Mouse (Mus musculus) embryonic facial prominence, embryonic 12.5 days (tissue): ENCODE measurements at regions not wholly inside any gene's neighbourhood (a gene's known extent, or its start where the extent isn't known, plus 50 kb on each side); places are given as distances from the start of the nearest gene placed in this dataset.

Source experiments
- ATAC-seq: fragments of 200-750 bp; cut with Nextera tagmentation; 2 replicates; pipeline ENCODE4 v1.8.0; 2017; ENCODE audit not compliant: insufficient number of reproducible peaks, insufficient read depth, low FRiP score, low TSS enrichment
- H3K27ac ChIP-seq: fragments of 300-500 bp; sonication (generic); 2 replicates; pipeline ENCODE4 v1.5.1; 2016; ENCODE audit warnings: mild to moderate bottlenecking
- H3K27me3 ChIP-seq: fragments of 300-500 bp; sonication (generic); 2 replicates; pipeline ENCODE4 v1.6.1; 2016; ENCODE audit warnings: mild to moderate bottlenecking, moderate library complexity
- H3K36me3 ChIP-seq: fragments of 300-500 bp; sonication (generic); 2 replicates; pipeline ENCODE4 v1.6.1; 2016; ENCODE audit warnings: mild to moderate bottlenecking
- H3K4me1 ChIP-seq: fragments of 300-500 bp; sonication (generic); 2 replicates; pipeline ENCODE4 v1.6.1; 2016
- H3K4me2 ChIP-seq: fragments of 300-500 bp; sonication (generic); replicated peaks from 2 replicates; pipeline ENCODE4 v1.6.1; 2016; ENCODE audit warnings: mild to moderate bottlenecking, moderate library complexity
- H3K4me3 ChIP-seq: fragments of 300-500 bp; sonication (generic); 2 replicates; pipeline ENCODE4 v1.5.1; 2016; ENCODE audit warnings: mild to moderate bottlenecking
- H3K9ac ChIP-seq: fragments of 300-500 bp; sonication (generic); 2 replicates; pipeline ENCODE4 v1.6.1; 2016; ENCODE audit warnings: mild to moderate bottlenecking, moderate library complexity
- H3K9me3 ChIP-seq: fragments of 300-500 bp; sonication (generic); 2 replicates; pipeline ENCODE4 v1.6.1; 2016; ENCODE audit warnings: mild to moderate bottlenecking, moderate library complexity
- WGBS: fragments of 180-500 bp; shearing (Covaris S2); methylation state at CpG from one replicate; pipeline ENCODE4 v1.1.7; 2016; 5-methylcytosine and 5-hydroxymethylcytosine counted together

GRCm38 (mm10) chr19:25729103-25729502, 56.9 kb downstream of the Dmrt2 start:
- H3K9me3 ChIP-seq, result no peaks in the 10 kb centered on the region
- H3K27ac ChIP-seq, result no peak overlapping the region
- H3K9ac ChIP-seq, result no peak overlapping the region
- 0 out of 2 replicates have a peak, but pooled peaks cover 3% of the 10 kb centered on the region for H3K27me3 ChIP-seq
- no peaks in the 10 kb centered on the region for H3K4me1 ChIP-seq
- no peaks in the 10 kb centered on the region for H3K36me3 ChIP-seq
- H3K4me3 ChIP-seq, result no peak overlapping the region
- no peak for ATAC-seq
- WGBS, result 90% methylated on average over 5 of the region's 5 CpGs
- H3K4me2 ChIP-seq, result no peak overlapping the region

- Histone ChIP-seq H3K4me2 (no peak overlapping the region), H3K4me1 (no peaks in the 10 kb centered on the region), H3K36me3 (no peaks in the 10 kb centered on the region), H3K4me3 (no peak overlapping the region), H3K27ac (no peak overlapping the region), H3K9me3 (no peaks in the 10 kb centered on the region), H3K27me3 (0 out of 2 replicates have a peak, but pooled peaks cover 3% of the 10 kb centered on the region), H3K9ac (no peak overlapping the region)
- 93% methylated on average over 1 of the region's 1 CpGs for WGBS
- ATAC-seq, result no peak
These were observed 57.4 kb downstream of the Dmrt2 start for GRCm38 (mm10) chr19:25729633-25730032.

- Histone ChIP-seq H3K4me3 (no peak overlapping the region), H3K9me3 (no peaks in the 10 kb centered on the region), H3K36me3 (no peaks in the 10 kb centered on the region), H3K4me2 (no peak overlapping the region), H3K27ac (no peak overlapping the region), H3K27me3 (no peaks in the 10 kb centered on the region), H3K9ac (no peak overlapping the region), H3K4me1 (0 out of 2 replicates have a peak, but pooled peaks cover 3% of the 10 kb centered on the region)
- WGBS, result 80% methylated on average over 4 of the region's 4 CpGs
- no peak for ATAC-seq
These were observed 106.2 kb downstream of the Dmrt2 start for GRCm38 (mm10) chr19:25778455-25778854.

GRCm38 (mm10) chr19:25779356-25779755, 107.1 kb downstream of the Dmrt2 start:
- no peak overlapping the region for H3K27ac ChIP-seq
- no peaks in the 10 kb centered on the region for H3K9me3 ChIP-seq
- no peak for ATAC-seq
- 0 out of 2 replicates have a peak, but pooled peaks cover 3% of the 10 kb centered on the region for H3K4me1 ChIP-seq
- no peaks in the 10 kb centered on the region for H3K36me3 ChIP-seq
- 39% methylated on average over 7 of the region's 7 CpGs for WGBS
- H3K9ac ChIP-seq, result no peak overlapping the region
- H3K4me3 ChIP-seq, result no peak overlapping the region
- H3K4me2 ChIP-seq, result no peak overlapping the region
- no peaks in the 10 kb centered on the region for H3K27me3 ChIP-seq

GRCm38 (mm10) chr19:25781314-25781713, 109.1 kb downstream of the Dmrt2 start:
- no peak overlapping the region for H3K4me3 ChIP-seq
- H3K4me1 ChIP-seq, result 0 out of 2 replicates have a peak, but pooled peaks cover 3% of the 10 kb centered on the region
- no peak overlapping the region for H3K4me2 ChIP-seq
- H3K9ac ChIP-seq, result no peak overlapping the region
- no peaks in the 10 kb centered on the region for H3K9me3 ChIP-seq
- no peak for ATAC-seq
- no peaks in the 10 kb centered on the region for H3K27me3 ChIP-seq
- WGBS, result 51% methylated on average over 7 of the region's 7 CpGs
- H3K36me3 ChIP-seq, result no peaks in the 10 kb centered on the region
- no peak overlapping the region for H3K27ac ChIP-seq

- Histone ChIP-seq H3K9me3 (no peaks in the 10 kb centered on the region), H3K27ac (no peak overlapping the region), H3K36me3 (no peaks in the 10 kb centered on the region), H3K9ac (no peak overlapping the region), H3K4me2 (no peak overlapping the region), H3K4me1 (0 out of 2 replicates have a peak, but pooled peaks cover 3% of the 10 kb centered on the region), H3K4me3 (no peak overlapping the region), H3K27me3 (no peaks in the 10 kb centered on the region)
- 79% methylated on average over 7 of the region's 7 CpGs for WGBS
- ATAC-seq, result no peak
These were observed 130.5 kb downstream of the Dmrt2 start for GRCm38 (mm10) chr19:25802692-25803091.

- 0 out of 2 replicates have a peak, but pooled peaks cover 3% of the 10 kb centered on the region for H3K4me1 ChIP-seq
- H3K9me3 ChIP-seq, result no peaks in the 10 kb centered on the region
- 38% methylated on average over 11 of the region's 11 CpGs for WGBS
- no peak for ATAC-seq
- no peak overlapping the region for H3K4me3 ChIP-seq
- no peaks in the 10 kb centered on the region for H3K36me3 ChIP-seq
- H3K9ac ChIP-seq, result no peak overlapping the region
- peak overlapping the region; percentile 19; the same call in 1 of the 2 replicates for H3K4me2 ChIP-seq
- H3K27me3 ChIP-seq, result no peaks in the 10 kb centered on the region
- no peak overlapping the region for H3K27ac ChIP-seq
These were observed 133.1 kb downstream of the Dmrt2 start for GRCm38 (mm10) chr19:25805351-25805750.

GRCm38 (mm10) chr19:25813651-25814050, 141.4 kb downstream of the Dmrt2 start:
- no peak for ATAC-seq
- Histone ChIP-seq H3K4me1 (no peaks in the 10 kb centered on the region), H3K4me2 (no peak overlapping the region), H3K36me3 (no peaks in the 10 kb centered on the region), H3K27me3 (no peaks in the 10 kb centered on the region), H3K4me3 (no peak overlapping the region), H3K9me3 (no peaks in the 10 kb centered on the region), H3K9ac (no peak overlapping the region), H3K27ac (no peak overlapping the region)
- 57% methylated on average over 7 of the region's 7 CpGs for WGBS

GRCm38 (mm10) chr19:25845158-25845557, 172.9 kb downstream of the Dmrt2 start:
- Histone ChIP-seq H3K27me3 (no peaks in the 10 kb centered on the region), H3K9me3 (no peaks in the 10 kb centered on the region), H3K27ac (no peak overlapping the region), H3K9ac (no peak overlapping the region), H3K36me3 (no peaks in the 10 kb centered on the region), H3K4me3 (no peak overlapping the region), H3K4me2 (no peak overlapping the region), H3K4me1 (peaks cover 4% of the 10 kb centered on the region; the same call in 1 of the 2 replicates)
- no peak for ATAC-seq
- WGBS, result 59% methylated on average over 4 of the region's 4 CpGs

GRCm38 (mm10) chr19:25856344-25856743, 184.1 kb downstream of the Dmrt2 start:
- WGBS, result 65% methylated on average over 4 of the region's 4 CpGs
- H3K27ac ChIP-seq, result no peak overlapping the region; the same call in 1 of the 2 replicates

GRCm38 (mm10) chr19:25863312-25863711, 191.1 kb downstream of the Dmrt2 start:
- Histone ChIP-seq H3K4me3 (no peak overlapping the region), H3K9me3 (no peaks in the 10 kb centered on the region), H3K27me3 (no peaks in the 10 kb centered on the region), H3K4me2 (no peak overlapping the region), H3K27ac (no peak overlapping the region), H3K36me3 (no peaks in the 10 kb centered on the region), H3K4me1 (no peaks in the 10 kb centered on the region), H3K9ac (no peak overlapping the region)
- 69% methylated on average over 1 of the region's 1 CpGs for WGBS
- ATAC-seq, result no peak

More at GRCm38 (mm10) chr19:25856344-25856743, 184.1 kb downstream of the Dmrt2 start:
- H3K36me3 ChIP-seq, result no peaks in the 10 kb centered on the region
- H3K9me3 ChIP-seq, result no peaks in the 10 kb centered on the region
- no peak overlapping the region for H3K4me2 ChIP-seq
- ATAC-seq, result no peak
- H3K9ac ChIP-seq, result no peak overlapping the region
- no peaks in the 10 kb centered on the region for H3K4me1 ChIP-seq
- H3K4me3 ChIP-seq, result no peak overlapping the region
- H3K27me3 ChIP-seq, result no peaks in the 10 kb centered on the region

GRCm38 (mm10) chr19:25906721-25907120, 234.5 kb downstream of the Dmrt2 start:
- Histone ChIP-seq H3K9ac (no peak overlapping the region), H3K27me3 (no peaks in the 10 kb centered on the region), H3K36me3 (no peaks in the 10 kb centered on the region), H3K27ac (no peak overlapping the region), H3K4me1 (no peaks in the 10 kb centered on the region), H3K4me2 (no peak overlapping the region), H3K4me3 (no peak overlapping the region), H3K9me3 (no peaks in the 10 kb centered on the region)
- 87% methylated on average over 4 of the region's 4 CpGs for WGBS
- no peak for ATAC-seq

GRCm38 (mm10) chr19:25922052-25922451, 249.8 kb downstream of the Dmrt2 start:
- Histone ChIP-seq H3K36me3 (no peaks in the 10 kb centered on the region), H3K27ac (no peak overlapping the region), H3K4me3 (no peak overlapping the region), H3K9me3 (no peaks in the 10 kb centered on the region), H3K4me2 (no peak overlapping the region), H3K9ac (no peak overlapping the region), H3K4me1 (peaks cover 17% of the 10 kb centered on the region), H3K27me3 (no peaks in the 10 kb centered on the region)
- ATAC-seq, result no peak
